Mouse (Mus musculus) olfactory bulb, adult 2 months (tissue): ENCODE measurements around the gene Dhx8. TPM values are rescaled to one million over a fixed set of nuclear protein-coding genes. Genes with fewer than 3 reads are reported as not detected.

ENCODE experiments used
- H3K27ac ChIP-seq: fragments of 200-500 bp; 2 replicates; pipeline ENCODE4 v1.5.1; 2012; ENCODE audit warnings: low read depth, low read length; ENCODE audit not compliant: insufficient read depth
- H3K4me1 ChIP-seq: fragments of 200-500 bp; 2 replicates; pipeline ENCODE4 v1.6.1; 2012; ENCODE audit warnings: low read length; ENCODE audit not compliant: control insufficient read depth, insufficient read depth
- H3K4me3 ChIP-seq: fragments of 200-500 bp; 2 replicates; pipeline ENCODE4 v1.5.1; 2012; ENCODE audit warnings: mild to moderate bottlenecking, low read depth, low read length, moderate library complexity; ENCODE audit not compliant: insufficient read depth
- CTCF ChIP-seq: fragments of 200-500 bp; IDR thresholded peaks from 2 replicates; pipeline ENCODE4 v1.5.1; 2012; ENCODE audit warnings: low read depth, mild to moderate bottlenecking, low read length, moderate library complexity; ENCODE audit not compliant: insufficient read depth
- POLR2A ChIP-seq: fragments of 200-500 bp; IDR thresholded peaks from 2 replicates; pipeline ENCODE4 v1.6.1; 2012; ENCODE audit warnings: mild to moderate bottlenecking, low read depth, low read length, moderate library complexity; ENCODE audit not compliant: insufficient read depth
- WGBS: fragments of 180-500 bp; shearing (Covaris S2); methylation state at CpG from one replicate; pipeline ENCODE4 v1.1.7; 2018; 5-methylcytosine and 5-hydroxymethylcytosine counted together
- polyA plus RNA-seq: library from polyadenylated mRNA; stranded (reverse); fragments of >200 nt; gene quantifications from 2 replicates; pipeline ENCODE4 v1.2.4, GENCODE M21; 2012; ENCODE audit warnings: low replicate concordance; ENCODE audit not compliant: missing spikeins, insufficient read depth, insufficient read length

Dhx8 gene
- polyA plus RNA-seq, 1 experiment: not detected

DNA sequence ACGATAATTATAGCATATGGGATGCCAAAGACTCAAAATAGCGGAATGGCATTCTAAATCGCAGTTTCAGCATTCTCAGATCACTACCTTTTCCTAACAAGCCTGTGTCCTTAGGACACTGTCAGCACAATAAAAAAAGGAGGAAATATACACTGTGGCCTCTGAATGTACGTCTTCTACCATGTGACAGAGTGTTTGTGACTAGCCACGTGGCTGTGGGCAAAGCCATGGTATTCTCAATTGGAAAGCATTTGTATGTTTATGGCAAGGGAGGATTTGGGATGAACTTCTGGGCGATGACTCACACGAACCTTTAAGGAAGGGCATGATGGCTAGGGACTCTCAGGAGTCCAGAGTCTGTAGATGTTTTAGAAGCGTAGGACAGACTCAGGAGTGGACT is 7.7 kb upstream of the Dhx8 start:
- Histone ChIP-seq H3K4me3 (no peak overlapping the region), H3K4me1 (peaks cover 6% of the 10 kb centered on the region), H3K27ac (no peak overlapping the region)
- 44% methylated on average over 8 of the region's 8 CpGs for WGBS
- TF ChIP-seq CTCF: no peak
- TF ChIP-seq POLR2A: no peak

- TF ChIP-seq CTCF: no peak
- TF ChIP-seq POLR2A: no peak
- Histone ChIP-seq H3K4me3 (no peak overlapping the region), H3K4me1 (peaks cover 6% of the 10 kb centered on the region), H3K27ac (no peak overlapping the region)
- WGBS: 63% methylated on average over 2 of the region's 2 CpGs
Observed at GRCm38 (mm10) chr11:101726765-101727164, 6.0 kb upstream of the Dhx8 start.

DNA sequence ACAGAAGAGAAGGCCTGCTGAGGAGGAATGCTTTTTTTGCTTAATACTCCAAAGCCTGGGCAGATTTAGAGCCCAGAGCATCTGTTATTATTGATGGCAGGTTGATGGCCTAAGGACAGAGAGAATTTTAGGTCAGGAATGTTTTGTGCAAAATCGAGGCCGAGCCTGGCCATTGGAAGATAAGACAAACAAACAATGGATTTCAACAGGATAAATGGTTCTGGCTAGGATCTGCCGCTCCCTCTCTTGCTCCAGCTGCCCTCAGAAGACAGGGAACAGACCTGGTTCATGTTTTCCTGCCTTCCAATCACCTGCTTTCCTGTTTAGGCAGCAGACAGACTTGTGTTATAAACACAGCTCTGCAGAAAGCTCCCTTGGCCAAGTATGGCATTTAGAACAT is 3.4 kb upstream of the Dhx8 start:
- 78% methylated on average over 3 of the region's 3 CpGs for WGBS

GRCm38 (mm10) chr11:101733596-101733995 is 877 bp downstream of the Dhx8 start:
- Histone ChIP-seq H3K4me1 (no peaks in the 10 kb centered on the region; the same call in 1 of the 2 replicates), H3K27ac (no peak overlapping the region), H3K4me3 (peak overlapping the region; percentile 1)
- TF ChIP-seq CTCF (no peak), POLR2A (no peak)
- 21% methylated on average over 9 of the region's 9 CpGs for WGBS

More for the DNA sequence above, 3.4 kb upstream of the Dhx8 start:
- H3K4me1 ChIP-seq: peaks cover 6% of the 10 kb centered on the region
- no peak overlapping the region for H3K27ac ChIP-seq
- TF ChIP-seq CTCF (no peak), POLR2A (no peak)
- H3K4me3 ChIP-seq: no peak overlapping the region

- WGBS: 76% methylated on average over 8 of the region's 8 CpGs
- no peak for TF ChIP-seq POLR2A
- no peak for TF ChIP-seq CTCF
Observed at GRCm38 (mm10) chr11:101756616-101757015, 23.9 kb downstream of the Dhx8 start.

DNA sequence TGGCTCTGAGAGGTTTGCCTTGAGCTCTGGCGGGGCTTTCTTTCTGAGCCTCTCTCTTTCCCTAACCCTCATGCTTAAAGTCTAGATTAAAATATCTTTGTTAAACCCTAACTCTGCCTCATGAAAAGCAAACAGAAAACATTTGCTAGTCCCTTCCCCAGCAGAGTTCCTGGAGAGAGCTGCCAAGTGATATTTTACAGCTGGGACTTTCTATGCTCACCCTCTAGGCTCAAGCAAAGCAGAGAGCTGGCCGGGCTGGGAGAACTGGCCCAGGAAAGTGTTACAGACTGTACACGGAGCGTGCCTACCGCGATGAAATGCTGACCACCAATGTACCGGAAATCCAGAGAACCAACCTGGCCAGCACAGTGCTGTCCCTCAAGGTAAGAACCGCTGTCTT is 24.6 kb downstream of the Dhx8 start:
- no peak overlapping the region for H3K27ac ChIP-seq
- peaks cover 3% of the 10 kb centered on the region; the same call in 1 of the 2 replicates for H3K4me1 ChIP-seq
- no peak overlapping the region for H3K4me3 ChIP-seq
- no peak for TF ChIP-seq CTCF
- TF ChIP-seq POLR2A: no peak
- 83% methylated on average over 8 of the region's 8 CpGs for WGBS

More at GRCm38 (mm10) chr11:101756616-101757015, 23.9 kb downstream of the Dhx8 start:
- Histone ChIP-seq H3K4me1 (peaks cover 3% of the 10 kb centered on the region; the same call in 1 of the 2 replicates), H3K27ac (no peak overlapping the region), H3K4me3 (no peak overlapping the region)

GRCm38 (mm10) chr11:101758431-101758830 is 25.7 kb downstream of the Dhx8 start:
- H3K4me3 ChIP-seq: no peak overlapping the region
- WGBS: 25% methylated on average over 5 of the region's 5 CpGs
- peaks cover 3% of the 10 kb centered on the region; the same call in 1 of the 2 replicates for H3K4me1 ChIP-seq
- H3K27ac ChIP-seq: no peak overlapping the region
- no peak for TF ChIP-seq POLR2A
- TF ChIP-seq CTCF: no peak

DNA sequence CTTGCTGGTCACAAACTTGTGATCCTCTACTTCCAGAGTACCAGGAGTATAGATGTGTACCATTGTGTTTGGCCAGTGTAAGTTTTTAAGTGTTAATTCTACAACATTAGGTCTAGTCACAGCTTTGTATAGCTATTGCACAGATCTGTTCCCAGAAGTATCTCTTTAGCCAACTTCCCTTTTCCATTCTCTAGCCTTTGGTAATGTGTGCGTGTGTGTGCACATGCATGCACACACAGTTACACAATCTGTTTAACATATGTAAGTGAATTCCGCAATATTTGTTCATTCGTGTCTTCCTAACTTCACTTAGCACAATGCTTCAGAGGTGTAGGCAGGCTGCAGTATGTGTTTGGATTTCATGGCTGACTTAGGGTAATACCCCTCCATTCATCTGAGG is 26.8 kb downstream of the Dhx8 start:
- Histone ChIP-seq H3K27ac (no peak overlapping the region), H3K4me3 (no peak overlapping the region), H3K4me1 (peaks cover 6% of the 10 kb centered on the region)
- 96% methylated on average over 3 of the region's 3 CpGs for WGBS
- TF ChIP-seq CTCF: no peak
- no peak for TF ChIP-seq POLR2A

GRCm38 (mm10) chr11:101763723-101764122 is 31.0 kb downstream of the Dhx8 start:
- no peak overlapping the region for H3K4me3 ChIP-seq
- peaks cover 3% of the 10 kb centered on the region for H3K4me1 ChIP-seq
- TF ChIP-seq POLR2A (no peak), CTCF (0 out of 2 replicates have a peak, but pooled peaks have one; percentile 34)
- no peak overlapping the region for H3K27ac ChIP-seq
- 31% methylated on average over 7 of the region's 7 CpGs for WGBS

- TF ChIP-seq CTCF: no peak
- TF ChIP-seq POLR2A: no peak
- 84% methylated on average over 8 of the region's 8 CpGs for WGBS
- H3K4me1 ChIP-seq: peaks cover 3% of the 10 kb centered on the region
- H3K27ac ChIP-seq: no peak overlapping the region
- H3K4me3 ChIP-seq: no peak overlapping the region
Observed at GRCm38 (mm10) chr11:101764546-101764945, 31.8 kb downstream of the Dhx8 start.
